Mouse (Mus musculus) spleen, adult 12 weeks (tissue): ENCODE measurements around the gene Dynll2.
A peak's percentile ranks its signal among the peaks of the same experiment; 100 is the strongest.

Experiments
- DNase-seq: peaks from one replicate; pipeline ENCODE4 v3.0.0; 2022; ENCODE audit warnings: low spot score

The Dynll2 gene

GRCm38 (mm10) chr11:87986831-87987793 lies at the start of gene Dynll2:
Dynll2 (minus strand) TSS chr11:87987533.
- peak; percentile 63 for DNase-seq

GRCm38 (mm10) chr11:88036761-88037251 lies 49.5 kb upstream of the Dynll2 start:
- no peak for DNase-seq

GRCm38 (mm10) chr11:88035970-88036369 lies 48.6 kb upstream of the Dynll2 start:
- DNase-seq, result no peak

GRCm38 (mm10) chr11:88031753-88032152 lies 44.4 kb upstream of the Dynll2 start:
- no peak for DNase-seq

GRCm38 (mm10) chr11:88030836-88031235 lies 43.5 kb upstream of the Dynll2 start:
- no peak for DNase-seq

- DNase-seq, result no peak
Observed at GRCm38 (mm10) chr11:88030219-88030618, 42.9 kb upstream of the Dynll2 start.

- DNase-seq, result no peak
Observed at GRCm38 (mm10) chr11:88028193-88028684, 40.9 kb upstream of the Dynll2 start.

- no peak for DNase-seq
Observed at GRCm38 (mm10) chr11:88027391-88028035, 40.2 kb upstream of the Dynll2 start.

- DNase-seq, result no peak
Observed at GRCm38 (mm10) chr11:88023933-88024332, 36.6 kb upstream of the Dynll2 start.

GRCm38 (mm10) chr11:88015795-88016194 lies 28.5 kb upstream of the Dynll2 start:
- no peak for DNase-seq

GRCm38 (mm10) chr11:88015161-88015560 lies 27.8 kb upstream of the Dynll2 start:
- no peak for DNase-seq

GRCm38 (mm10) chr11:88013632-88014031 lies 26.3 kb upstream of the Dynll2 start:
- no peak for DNase-seq

- DNase-seq, result no peak
Observed at GRCm38 (mm10) chr11:88012621-88013244, 25.4 kb upstream of the Dynll2 start.

GRCm38 (mm10) chr11:88011914-88012419 lies 24.6 kb upstream of the Dynll2 start:
- no peak for DNase-seq

- DNase-seq, result no peak
Observed at GRCm38 (mm10) chr11:88011208-88011913, 24.0 kb upstream of the Dynll2 start.

- DNase-seq, result no peak
Observed at GRCm38 (mm10) chr11:88009542-88010190, 22.3 kb upstream of the Dynll2 start.

- DNase-seq, result no peak
Observed at GRCm38 (mm10) chr11:88008641-88009040, 21.3 kb upstream of the Dynll2 start.

- no peak for DNase-seq
Observed at GRCm38 (mm10) chr11:88004123-88004522, 16.8 kb upstream of the Dynll2 start.

- DNase-seq, result no peak
Observed at GRCm38 (mm10) chr11:88002738-88003137, 15.4 kb upstream of the Dynll2 start.

GRCm38 (mm10) chr11:87999751-88000150 lies 12.4 kb upstream of the Dynll2 start:
- DNase-seq, result no peak

GRCm38 (mm10) chr11:87991806-87992205 lies 4.5 kb upstream of the Dynll2 start:
- DNase-seq, result no peak
